Mouse (Mus musculus) small intestine, adult 2 months (tissue): ENCODE measurements at regions not wholly inside any gene's neighbourhood (a gene's known extent, or its start where the extent isn't known, plus 50 kb on each side); places are given as distances from the start of the nearest gene placed in this dataset.

Source experiments
- CTCF ChIP-seq: fragments of 200-500 bp; IDR thresholded peaks from 2 replicates; pipeline ENCODE4 v1.5.1; 2012; ENCODE audit warnings: low read depth, mild to moderate bottlenecking, control low read depth, inconsistent platforms, low read length, moderate library complexity, mixed read lengths; ENCODE audit not compliant: insufficient replicate concordance, insufficient read length; ENCODE audit errors: extremely low read depth
- POLR2A ChIP-seq: fragments of 200-500 bp; IDR thresholded peaks from 2 replicates; pipeline ENCODE4 v1.6.1; 2012; ENCODE audit warnings: low read depth, mild to moderate bottlenecking, control low read depth, inconsistent platforms, low read length, moderate library complexity

DNA sequence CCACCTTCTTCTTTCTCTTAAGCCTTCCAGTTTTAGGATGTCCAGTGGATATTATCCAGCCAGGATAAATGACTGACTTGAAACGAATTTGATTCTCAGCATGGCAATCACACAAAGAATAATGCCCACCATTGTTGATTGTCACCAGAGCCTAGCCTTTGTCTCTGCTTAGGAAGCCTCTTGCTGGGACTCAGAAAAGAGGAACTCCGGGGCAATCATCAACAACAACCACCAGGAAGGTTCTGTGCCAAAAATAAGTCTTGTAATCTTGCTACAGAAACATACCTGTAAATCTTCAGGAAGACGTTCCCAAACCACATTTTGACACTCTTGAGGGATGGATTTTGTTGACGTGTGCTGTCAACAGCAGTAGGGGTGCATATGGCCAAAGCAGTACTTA is 268.2 kb upstream of the Acvr2a start:
- TF ChIP-seq CTCF (no peak), POLR2A (no peak)
